Mouse (Mus musculus) neural tube, embryonic 14.5 days (tissue): ENCODE measurements around the gene Mdfi. TPM values are rescaled to one million over a fixed set of nuclear protein-coding genes. Genes with fewer than 3 reads are reported as not detected.

ENCODE experiments used
- ATAC-seq: fragments of 200-750 bp; cut with Nextera tagmentation; 2 replicates; pipeline ENCODE4 v1.8.0; 2017; ENCODE audit warnings: low read depth, mild to moderate bottlenecking, moderate TSS enrichment, moderate library complexity
- H3K27ac ChIP-seq: fragments of 300-500 bp; sonication (generic); 2 replicates; pipeline ENCODE4 v1.5.1; 2014; ENCODE audit warnings: low read depth, mild to moderate bottlenecking, control low read depth, low read length, moderate library complexity, mixed read lengths
- H3K27me3 ChIP-seq: fragments of 300-500 bp; sonication (generic); 2 replicates; pipeline ENCODE4 v1.6.1; 2014; ENCODE audit warnings: low read length; ENCODE audit not compliant: control insufficient read depth, insufficient read depth
- H3K36me3 ChIP-seq: fragments of 300-500 bp; sonication (generic); 2 replicates; pipeline ENCODE4 v1.6.1; 2014; ENCODE audit warnings: low read length, mixed read lengths; ENCODE audit not compliant: control insufficient read depth, insufficient read depth
- H3K4me1 ChIP-seq: fragments of 300-500 bp; sonication (generic); 2 replicates; pipeline ENCODE4 v1.6.1; 2014; ENCODE audit warnings: low read length; ENCODE audit not compliant: control insufficient read depth, insufficient read depth
- H3K4me2 ChIP-seq: fragments of 300-500 bp; sonication (generic); 2 replicates; pipeline ENCODE4 v1.6.1; 2014; ENCODE audit warnings: mild to moderate bottlenecking, low read depth, low read length, control low read depth
- H3K4me3 ChIP-seq: fragments of 300-500 bp; sonication (generic); 2 replicates; pipeline ENCODE4 v1.5.1; 2014; ENCODE audit warnings: low read depth, low read length, control low read depth, mixed read lengths
- H3K9ac ChIP-seq: fragments of 300-500 bp; sonication (generic); replicated peaks from 2 replicates; pipeline ENCODE4 v1.6.1; 2014; ENCODE audit warnings: low read depth, mild to moderate bottlenecking, control low read depth, low read length, mixed read lengths
- H3K9me3 ChIP-seq: fragments of 300-500 bp; sonication (generic); 2 replicates; pipeline ENCODE4 v1.6.1; 2016; ENCODE audit warnings: low read length; ENCODE audit not compliant: control insufficient read depth
- WGBS: fragments of 180-500 bp; shearing (Covaris S2); extraction: QIAGEN DNeasy Blood & Tissue Kit; methylation state at CpG from one replicate; pipeline ENCODE4 v1.1.7; 2014; 5-methylcytosine and 5-hydroxymethylcytosine counted together
- polyA plus RNA-seq: library from polyadenylated mRNA; unstranded; fragments of >200 nt; fragmentation: Nextera tagmentation; extraction: Ambion mirVana; gene quantifications from 2 replicates; pipeline ENCODE4 v1.2.1, GENCODE M21; 2014

The Mdfi gene
- polyA plus RNA-seq, 1 experiment from 2014 or later = 2.7 TPM

- no peak for ATAC-seq
- 47% methylated on average over 16 of the region's 17 CpGs for WGBS
- no peak overlapping the region for H3K4me3 ChIP-seq
- H3K27ac ChIP-seq = no peak overlapping the region
- no peaks in the 10 kb centered on the region for H3K27me3 ChIP-seq
- no peaks in the 10 kb centered on the region for H3K9me3 ChIP-seq
- no peak overlapping the region for H3K4me2 ChIP-seq
- peaks cover under 1% of the 10 kb centered on the region; the same call in 1 of the 2 replicates for H3K4me1 ChIP-seq
- H3K36me3 ChIP-seq = no peaks in the 10 kb centered on the region
- H3K9ac ChIP-seq = no peak overlapping the region
These were observed 66.9 kb downstream of the Mdfi start for GRCm38 (mm10) chr17:47767456-47768141.

GRCm38 (mm10) chr17:47767081-47767455 is 67.4 kb downstream of the Mdfi start:
- 76% methylated on average over 2 of the region's 2 CpGs for WGBS
- Histone ChIP-seq H3K27me3 (no peaks in the 10 kb centered on the region), H3K27ac (no peak overlapping the region), H3K9ac (no peak overlapping the region), H3K9me3 (no peaks in the 10 kb centered on the region), H3K4me1 (peaks cover 5% of the 10 kb centered on the region; the same call in 1 of the 2 replicates), H3K4me3 (no peak overlapping the region), H3K4me2 (no peak overlapping the region), H3K36me3 (no peaks in the 10 kb centered on the region)
- no peak for ATAC-seq

- Histone ChIP-seq H3K4me2 (no peak overlapping the region), H3K9ac (no peak overlapping the region), H3K9me3 (no peaks in the 10 kb centered on the region), H3K4me3 (no peak overlapping the region), H3K27me3 (no peaks in the 10 kb centered on the region), H3K36me3 (no peaks in the 10 kb centered on the region), H3K27ac (no peak overlapping the region), H3K4me1 (peaks cover 5% of the 10 kb centered on the region; the same call in 1 of the 2 replicates)
- no peak for ATAC-seq
- WGBS = 94% methylated on average over 6 of the region's 6 CpGs
These were observed 68.0 kb downstream of the Mdfi start for GRCm38 (mm10) chr17:47766407-47767043.

GRCm38 (mm10) chr17:47765986-47766385 is 68.5 kb downstream of the Mdfi start:
- H3K27ac ChIP-seq = no peak overlapping the region
- peaks cover 5% of the 10 kb centered on the region; the same call in 1 of the 2 replicates for H3K4me1 ChIP-seq
- H3K27me3 ChIP-seq = no peaks in the 10 kb centered on the region
- H3K36me3 ChIP-seq = no peaks in the 10 kb centered on the region
- ATAC-seq = no peak
- 86% methylated on average over 4 of the region's 4 CpGs for WGBS
- H3K9ac ChIP-seq = no peak overlapping the region
- no peak overlapping the region for H3K4me2 ChIP-seq
- no peak overlapping the region for H3K4me3 ChIP-seq
- no peaks in the 10 kb centered on the region for H3K9me3 ChIP-seq

Other genes starting within 250 kb of the Mdfi start
- gene Bysl, start 223.2 kb downstream of the Mdfi start, polyA plus RNA-seq = 32.7 and 35.0 TPM in 2 replicates
- gene Med20, start 223.1 kb downstream of the Mdfi start, polyA plus RNA-seq = 38.1 and 43.4 TPM in 2 replicates
- gene Gm20517, start 223.1 kb downstream of the Mdfi start, polyA plus RNA-seq = 2.3 and 2.9 TPM in 2 replicates
- 5.9 and 6.5 TPM in 2 replicates for gene Usp49, start 204.0 kb downstream of the Mdfi start, polyA plus RNA-seq
- 296 and 305 TPM in 2 replicates for gene Tomm6, start 146.3 kb downstream of the Mdfi start, polyA plus RNA-seq
- gene Frs3, start 145.7 kb downstream of the Mdfi start, polyA plus RNA-seq = 33.3 and 41.9 TPM in 2 replicates
- 2.0 and 7.7 TPM in 2 replicates for gene Gm21981, start 140.2 kb downstream of the Mdfi start, polyA plus RNA-seq
- 0.68 and 4.4 TPM in 2 replicates for gene Prickle4, start 140.0 kb downstream of the Mdfi start, polyA plus RNA-seq
- gene Pgc, start 107.8 kb downstream of the Mdfi start, polyA plus RNA-seq = not detected in 2 replicates
- 1.8 and 2.1 TPM in 2 replicates for gene Tfeb, start 97.7 kb downstream of the Mdfi start, polyA plus RNA-seq
- gene Foxp4, start 90.0 kb upstream of the Mdfi start, polyA plus RNA-seq = 28.7 and 29.1 TPM in 2 replicates
- gene 1700122O11Rik, start 203.6 kb upstream of the Mdfi start, polyA plus RNA-seq = not detected in 2 replicates